Mouse (Mus musculus): ENCODE measurements at regions not wholly inside any gene's neighbourhood (a gene's known extent, or its start where the extent isn't known, plus 50 kb on each side); places are given as distances from the start of the nearest gene placed in this dataset.
"Not testable (repeated sequence)": the region's sequence is repeated elsewhere in the genome, so short reads cannot be mapped to it uniquely, and the experiment has no call there.

- in situ Hi-C loops (cut with MboI; ENCODE audit: low pct_unique_long_range_greater_than_20kb); POLR2A ChIA-PET; H3K27me3 ChIP-seq: not testable (repeated sequence)
- DNase-seq (ENCODE audit: low read depth, low spot score), result peak; percentile 3
- CTCF ChIA-PET, result interaction anchor here (1.0 kb wide), 1 partner anchor 19 kb away, joined by 4 read pairs; no protein-coding TSS in a partner anchor
- peak; percentile 67 for ATAC-seq
Observed at GRCm38 (mm10) chr17:92608017-92608416, 590.8 kb upstream of the Adcyap1 start.

DNA sequence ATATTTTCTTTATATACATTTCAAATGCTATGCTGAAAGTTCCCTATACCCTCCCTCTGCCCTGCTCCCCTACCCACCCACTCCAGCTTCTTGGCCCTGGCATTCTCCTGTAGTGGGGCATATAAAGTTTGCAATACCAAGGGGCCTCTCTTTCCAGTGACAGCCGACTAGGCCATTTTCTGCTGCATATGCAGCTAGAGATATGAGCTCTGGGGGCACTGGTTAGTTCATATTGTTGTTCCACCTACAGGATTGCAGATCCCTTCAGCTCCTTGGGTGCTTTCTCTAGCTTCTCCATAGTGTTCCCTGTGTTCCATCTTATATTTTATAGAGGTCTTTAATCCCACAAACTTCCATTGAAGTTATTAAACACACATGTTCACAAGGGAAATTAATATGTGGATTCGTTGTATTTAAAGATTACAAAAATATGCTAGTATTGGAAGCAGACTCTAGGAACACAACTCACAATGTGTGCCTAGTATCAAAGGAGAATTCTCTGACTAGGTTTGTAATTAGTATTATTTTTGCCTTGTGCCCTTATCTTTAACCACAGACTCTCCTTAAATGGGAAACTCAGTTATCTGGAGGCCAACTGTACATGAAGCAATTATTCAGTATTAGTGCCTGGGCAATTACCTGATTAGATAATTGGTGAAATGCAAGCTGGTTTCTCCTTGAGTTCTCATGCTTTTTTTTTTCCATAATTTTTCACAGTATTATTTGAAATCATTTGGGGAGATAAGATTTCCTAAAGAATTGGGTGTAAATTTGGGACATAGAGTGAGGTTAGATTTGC, 569.8 kb upstream of the Adcyap1 start:
- no peaks in the 10 kb centered on the region for H3K27me3 ChIP-seq
- ChIA-PET CTCF (no interaction called here), POLR2A (no interaction called here)
- no peak for DNase-seq (ENCODE audit: low read depth, low spot score)
- no peak for TF ChIP-seq CTCF (IDR thresholded peaks at IDR 0.05)
- ATAC-seq, result no peak
- in situ Hi-C loops (cut with MboI; ENCODE audit: low pct_unique_long_range_greater_than_20kb), result no loop called here

- in situ Hi-C loops (cut with MboI; ENCODE audit: low pct_unique_long_range_greater_than_20kb), result no loop called here
Observed at GRCm38 (mm10) chr17:92651264-92651663, 547.6 kb upstream of the Adcyap1 start.

More at GRCm38 (mm10) chr17:92651264-92651663, 547.6 kb upstream of the Adcyap1 start:
- no peaks in the 10 kb centered on the region for H3K27me3 ChIP-seq
- no peak for TF ChIP-seq CTCF (IDR thresholded peaks at IDR 0.05)
- DNase-seq (ENCODE audit: low read depth, low spot score) (no peak), ATAC-seq (no peak)
- ChIA-PET CTCF (interaction anchor here (0.8 kb wide), 1 partner anchor 13 kb away, joined by 3 read pairs; no protein-coding TSS in a partner anchor), POLR2A (no interaction called here)
